Mouse (Mus musculus): Measurements from ENCODE around the gene Mybpc1. TPM values are rescaled to one million over a fixed set of nuclear protein-coding genes. Genes with fewer than 3 reads are reported as not detected.

Gene Mybpc1
- polyA plus RNA-seq, 1 experiment from 2014 or later, result 9.6 TPM

DNA sequence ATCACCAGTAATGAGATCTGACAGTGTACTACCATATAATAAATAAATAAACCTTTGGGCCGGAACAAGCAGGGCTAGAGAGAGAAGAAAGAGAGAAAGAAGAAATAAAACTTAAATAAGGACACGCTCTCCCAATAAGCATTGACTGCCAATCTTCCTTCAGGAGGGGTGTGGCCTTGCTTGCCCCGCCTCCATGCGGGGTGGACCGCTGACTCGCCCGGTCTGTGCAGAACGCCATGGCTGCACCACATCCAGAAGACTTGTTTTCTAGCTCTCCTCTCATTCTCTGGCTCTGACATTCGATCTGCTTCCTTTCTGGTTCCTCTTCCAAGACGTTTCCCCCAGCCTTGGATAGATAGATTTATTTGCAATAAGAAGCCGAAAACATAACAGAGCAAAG lies 8.1 kb upstream of the Mybpc1 start:
- Histone ChIP-seq H3K4me1 (ENCODE audit: control insufficient read depth, insufficient read depth, low read length) (no peaks in the 10 kb centered on the region), H3K9ac (ENCODE audit: low read length) (no peak overlapping the region), H3K4me2 (ENCODE audit: low read depth, low read length) (no peak overlapping the region), H3K9me3 (replicated peaks; ENCODE audit: control insufficient read depth, low read length) (no peaks in the 10 kb centered on the region), H3K36me3 (ENCODE audit: control insufficient read depth, insufficient read depth) (no peaks in the 10 kb centered on the region), H3K27me3 (ENCODE audit: control insufficient read depth, insufficient read depth, low read length) (peaks cover 8% of the 10 kb centered on the region), H3K27ac (ENCODE audit: low read length) (no peak overlapping the region), H3K4me3 (ENCODE audit: low read length) (no peak overlapping the region)
- 89% methylated on average over 11 of the region's 11 CpGs for WGBS
- ATAC-seq (replicated peaks; ENCODE audit: extremely low read depth, insufficient read depth, low FRiP score), result no peak

DNA sequence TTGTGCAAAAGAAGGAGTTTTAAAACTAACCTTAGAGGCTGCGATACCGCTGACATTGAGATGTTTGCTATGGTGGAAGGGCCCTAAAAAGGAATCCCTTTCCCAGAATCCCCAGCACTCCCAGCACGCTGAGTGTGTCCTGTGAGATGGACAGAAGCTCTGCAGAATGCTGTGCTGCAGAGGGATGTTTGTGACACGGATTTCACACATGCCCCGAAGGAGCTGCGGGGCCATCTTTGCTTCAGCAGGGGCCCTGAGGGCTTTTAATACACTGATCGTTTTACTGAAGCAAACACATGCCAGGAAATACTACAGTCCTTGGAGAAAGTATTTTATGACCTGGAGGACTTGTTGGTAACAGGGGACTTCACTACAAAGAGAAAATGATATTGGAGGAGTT lies 1.7 kb upstream of the Mybpc1 start:
- no peak for ATAC-seq (replicated peaks; ENCODE audit: extremely low read depth, insufficient read depth, low FRiP score)
- 76% methylated on average over 7 of the region's 7 CpGs for WGBS
- no peak overlapping the region for H3K27ac ChIP-seq (ENCODE audit: low read length)
- H3K9me3 ChIP-seq (replicated peaks; ENCODE audit: control insufficient read depth, low read length), result no peaks in the 10 kb centered on the region
- H3K36me3 ChIP-seq (ENCODE audit: control insufficient read depth, insufficient read depth), result no peaks in the 10 kb centered on the region
- H3K4me3 ChIP-seq (ENCODE audit: low read length), result no peak overlapping the region
- H3K4me1 ChIP-seq (ENCODE audit: control insufficient read depth, insufficient read depth, low read length), result no peaks in the 10 kb centered on the region
- no peaks in the 10 kb centered on the region for H3K27me3 ChIP-seq (ENCODE audit: control insufficient read depth, insufficient read depth, low read length)
- H3K9ac ChIP-seq (ENCODE audit: low read length), result no peak overlapping the region
- H3K4me2 ChIP-seq (ENCODE audit: low read depth, low read length), result no peak overlapping the region

DNA sequence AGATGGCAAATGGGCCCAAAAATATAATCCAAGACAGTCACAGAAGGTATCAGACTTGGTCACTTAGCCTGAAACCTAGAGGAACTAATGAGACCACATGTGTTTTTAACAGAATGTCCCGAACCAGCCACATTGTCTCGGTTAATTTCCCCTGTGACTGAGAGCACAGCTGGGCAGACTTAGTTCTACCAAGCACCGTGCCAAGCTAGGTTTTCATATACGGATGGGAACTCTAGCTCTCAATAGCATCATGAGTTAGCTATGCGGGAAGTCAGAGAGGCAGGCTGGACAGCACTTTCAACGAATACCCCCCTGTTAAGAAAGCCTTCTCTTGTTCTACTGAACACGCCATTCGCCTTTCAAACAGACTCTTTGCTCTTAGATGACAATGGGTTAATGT lies 1.1 kb upstream of the Mybpc1 start:
- ATAC-seq (replicated peaks; ENCODE audit: extremely low read depth, insufficient read depth, low FRiP score), result no peak
- Histone ChIP-seq H3K4me1 (ENCODE audit: control insufficient read depth, insufficient read depth, low read length) (no peaks in the 10 kb centered on the region), H3K4me3 (ENCODE audit: low read length) (no peak overlapping the region), H3K9ac (ENCODE audit: low read length) (no peak overlapping the region), H3K27ac (ENCODE audit: low read length) (no peak overlapping the region), H3K27me3 (ENCODE audit: control insufficient read depth, insufficient read depth, low read length) (no peaks in the 10 kb centered on the region), H3K4me2 (ENCODE audit: low read depth, low read length) (no peak overlapping the region), H3K36me3 (ENCODE audit: control insufficient read depth, insufficient read depth) (no peaks in the 10 kb centered on the region), H3K9me3 (replicated peaks; ENCODE audit: control insufficient read depth, low read length) (no peaks in the 10 kb centered on the region)
- 80% methylated on average over 8 of the region's 8 CpGs for whole genome bisulfite sequencing

DNA sequence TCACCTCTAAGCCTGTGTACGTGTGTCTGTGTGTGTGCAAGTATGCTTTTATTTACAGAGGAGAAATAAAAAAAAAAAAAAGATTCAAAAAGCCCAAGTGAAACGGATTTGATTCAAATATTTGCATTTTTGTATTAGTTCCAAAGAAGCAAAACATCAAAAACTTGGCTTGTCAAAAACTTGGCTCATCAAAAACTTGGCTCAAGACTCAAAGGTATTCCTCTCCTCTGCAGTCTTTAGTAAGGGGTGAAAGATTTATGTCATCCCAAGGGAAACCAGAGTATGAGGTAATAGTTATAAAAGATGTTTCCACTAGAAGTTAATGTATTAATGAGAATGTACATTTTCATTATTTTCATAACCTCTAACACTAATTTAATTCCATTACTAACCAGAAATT lies 1.2 kb downstream of the Mybpc1 start:
- Histone ChIP-seq H3K4me2 (ENCODE audit: low read depth, low read length) (no peak overlapping the region), H3K27ac (ENCODE audit: low read length) (no peak overlapping the region), H3K27me3 (ENCODE audit: control insufficient read depth, insufficient read depth, low read length) (no peaks in the 10 kb centered on the region), H3K9ac (ENCODE audit: low read length) (no peak overlapping the region), H3K4me1 (ENCODE audit: control insufficient read depth, insufficient read depth, low read length) (no peaks in the 10 kb centered on the region), H3K36me3 (ENCODE audit: control insufficient read depth, insufficient read depth) (no peaks in the 10 kb centered on the region), H3K4me3 (ENCODE audit: low read length) (no peak overlapping the region), H3K9me3 (replicated peaks; ENCODE audit: control insufficient read depth, low read length) (no peaks in the 10 kb centered on the region)
- ATAC-seq (replicated peaks; ENCODE audit: extremely low read depth, insufficient read depth, low FRiP score), result no peak
- WGBS, result 58% methylated on average over 2 of the region's 2 CpGs

DNA sequence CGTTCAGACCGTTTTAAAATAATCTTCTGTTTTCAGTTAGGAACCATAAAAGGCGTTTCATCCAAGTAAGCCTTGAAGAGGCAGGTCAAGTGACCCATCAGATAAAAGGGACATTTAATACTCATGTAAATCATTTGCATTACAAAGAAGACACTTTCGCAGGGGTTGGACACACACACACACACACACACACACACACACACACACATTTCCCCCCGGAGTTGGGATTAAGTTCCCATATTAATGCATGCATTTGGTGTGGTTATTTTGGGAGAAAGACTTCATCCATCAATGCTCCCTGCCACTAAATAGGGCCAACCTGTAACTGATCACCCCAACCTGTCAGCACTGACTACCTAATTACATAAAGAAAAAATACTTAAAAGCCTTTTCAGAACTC lies 1.7 kb downstream of the Mybpc1 start:
- H3K36me3 ChIP-seq (ENCODE audit: control insufficient read depth, insufficient read depth), result no peaks in the 10 kb centered on the region
- no peak overlapping the region for H3K4me2 ChIP-seq (ENCODE audit: low read depth, low read length)
- no peak for ATAC-seq (replicated peaks; ENCODE audit: extremely low read depth, insufficient read depth, low FRiP score)

DNA sequence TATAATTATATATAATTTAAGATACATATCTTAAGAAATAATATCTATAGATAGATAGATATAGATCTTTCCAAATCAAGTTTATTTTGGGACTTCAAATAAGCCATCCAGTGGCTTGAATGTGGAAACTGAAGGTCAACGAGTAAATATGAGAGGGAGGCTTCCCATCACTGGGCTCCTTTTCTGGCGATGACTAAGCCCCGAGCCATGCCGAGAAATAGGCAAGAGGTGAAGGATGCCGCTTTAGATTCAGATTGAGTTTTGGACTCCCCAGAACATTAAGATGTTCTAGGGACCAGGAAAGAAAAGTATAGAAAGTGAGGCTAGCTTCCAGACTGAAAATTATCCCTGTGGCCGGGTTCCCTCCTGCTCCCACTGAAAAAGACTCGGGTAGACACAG lies 4.4 kb downstream of the Mybpc1 start:
- ATAC-seq (replicated peaks; ENCODE audit: extremely low read depth, insufficient read depth, low FRiP score), result no peak
- H3K9ac ChIP-seq (ENCODE audit: low read length), result no peak overlapping the region
- no peak overlapping the region for H3K4me2 ChIP-seq (ENCODE audit: low read depth, low read length)
- H3K27ac ChIP-seq (ENCODE audit: low read length), result no peak overlapping the region
- 84% methylated on average over 7 of the region's 7 CpGs for whole genome bisulfite sequencing
- no peaks in the 10 kb centered on the region for H3K9me3 ChIP-seq (replicated peaks; ENCODE audit: control insufficient read depth, low read length)
- no peaks in the 10 kb centered on the region for H3K27me3 ChIP-seq (ENCODE audit: control insufficient read depth, insufficient read depth, low read length)
- H3K4me1 ChIP-seq (ENCODE audit: control insufficient read depth, insufficient read depth, low read length), result no peaks in the 10 kb centered on the region
- H3K36me3 ChIP-seq (ENCODE audit: control insufficient read depth, insufficient read depth), result no peaks in the 10 kb centered on the region
- H3K4me3 ChIP-seq (ENCODE audit: low read length), result no peak overlapping the region

More for the DNA sequence above, 1.7 kb downstream of the Mybpc1 start:
- Histone ChIP-seq H3K4me1 (ENCODE audit: control insufficient read depth, insufficient read depth, low read length) (no peaks in the 10 kb centered on the region), H3K27ac (ENCODE audit: low read length) (no peak overlapping the region), H3K9ac (ENCODE audit: low read length) (no peak overlapping the region), H3K4me3 (ENCODE audit: low read length) (no peak overlapping the region), H3K9me3 (replicated peaks; ENCODE audit: control insufficient read depth, low read length) (no peaks in the 10 kb centered on the region), H3K27me3 (ENCODE audit: control insufficient read depth, insufficient read depth, low read length) (no peaks in the 10 kb centered on the region)
- WGBS, result 60% methylated on average over 5 of the region's 5 CpGs

DNA sequence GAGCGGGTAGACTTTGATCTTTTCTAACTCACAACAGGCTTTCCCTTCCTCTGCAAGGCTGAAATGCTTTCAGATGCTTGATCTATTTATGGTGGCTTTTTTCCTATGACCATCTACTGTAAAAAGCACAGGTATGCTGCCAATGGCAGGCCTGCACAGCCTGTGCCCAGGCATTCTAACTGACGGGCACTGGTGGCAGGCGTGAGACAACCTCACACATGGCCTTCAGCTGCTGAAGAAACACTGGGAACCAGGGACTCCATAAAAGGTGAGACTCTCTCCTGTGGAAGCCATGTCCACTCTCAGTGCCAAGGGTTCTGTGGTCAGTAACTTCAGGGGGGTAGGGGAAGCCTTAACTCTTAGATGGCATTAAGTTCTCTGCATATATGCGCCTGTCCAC lies 12.6 kb downstream of the Mybpc1 start:
- Histone ChIP-seq H3K36me3 (ENCODE audit: control insufficient read depth, insufficient read depth) (no peaks in the 10 kb centered on the region), H3K27ac (ENCODE audit: low read length) (no peak overlapping the region), H3K4me2 (ENCODE audit: low read depth, low read length) (no peak overlapping the region), H3K4me1 (ENCODE audit: control insufficient read depth, insufficient read depth, low read length) (no peaks in the 10 kb centered on the region), H3K9ac (ENCODE audit: low read length) (no peak overlapping the region), H3K9me3 (replicated peaks; ENCODE audit: control insufficient read depth, low read length) (no peaks in the 10 kb centered on the region), H3K27me3 (ENCODE audit: control insufficient read depth, insufficient read depth, low read length) (no peaks in the 10 kb centered on the region), H3K4me3 (ENCODE audit: low read length) (no peak overlapping the region)
- no peak for ATAC-seq (replicated peaks; ENCODE audit: extremely low read depth, insufficient read depth, low FRiP score)
- WGBS, result 85% methylated on average over 4 of the region's 4 CpGs

DNA sequence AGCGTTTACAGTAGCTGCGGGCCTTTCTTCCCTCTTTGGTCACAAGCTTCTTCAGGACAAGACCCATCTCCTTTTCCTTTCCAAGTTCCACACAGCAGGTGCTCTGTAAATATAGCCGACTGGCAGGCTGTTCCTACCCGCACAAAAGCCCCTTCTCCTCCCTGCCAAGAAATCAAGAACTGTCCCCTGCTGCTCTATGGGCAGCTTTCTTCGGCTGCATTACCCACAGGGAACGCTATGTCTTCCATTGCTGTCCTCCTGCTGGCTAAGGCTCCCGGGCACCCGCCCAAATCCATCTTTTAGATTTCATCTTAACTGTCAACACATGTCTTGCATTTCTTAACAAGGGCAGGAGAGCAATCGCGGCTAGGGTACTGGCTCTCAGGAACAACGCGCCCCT lies 13.9 kb downstream of the Mybpc1 start:
- WGBS, result 51% methylated on average over 12 of the region's 12 CpGs
- Histone ChIP-seq H3K9me3 (replicated peaks; ENCODE audit: control insufficient read depth, low read length) (no peaks in the 10 kb centered on the region), H3K9ac (ENCODE audit: low read length) (no peak overlapping the region), H3K4me1 (ENCODE audit: control insufficient read depth, insufficient read depth, low read length) (no peaks in the 10 kb centered on the region), H3K4me3 (ENCODE audit: low read length) (no peak overlapping the region), H3K4me2 (ENCODE audit: low read depth, low read length) (no peak overlapping the region), H3K36me3 (ENCODE audit: control insufficient read depth, insufficient read depth) (no peaks in the 10 kb centered on the region), H3K27me3 (ENCODE audit: control insufficient read depth, insufficient read depth, low read length) (no peaks in the 10 kb centered on the region), H3K27ac (ENCODE audit: low read length) (no peak overlapping the region)
- ATAC-seq (replicated peaks; ENCODE audit: extremely low read depth, insufficient read depth, low FRiP score), result no peak

DNA sequence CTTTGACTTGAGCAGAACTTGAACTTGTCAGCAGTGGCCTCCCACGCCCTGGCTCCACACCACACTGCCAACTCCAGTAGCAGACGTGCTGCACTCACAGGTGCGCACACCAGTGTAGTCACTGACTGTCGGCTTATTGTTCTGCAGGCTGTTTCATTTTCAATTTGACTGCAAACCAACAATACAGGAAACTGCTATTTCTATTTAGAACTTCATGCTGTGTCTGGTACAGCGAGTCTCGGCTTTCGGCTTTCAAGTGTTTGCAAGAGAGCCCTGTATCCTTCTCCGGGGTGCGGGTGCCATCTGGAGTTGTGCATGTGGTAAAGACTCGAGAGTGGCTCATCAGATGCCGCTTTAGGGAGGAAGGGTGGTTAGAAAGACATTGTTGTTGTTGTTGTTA lies 20.5 kb downstream of the Mybpc1 start:
- Histone ChIP-seq H3K27ac (ENCODE audit: low read length) (no peak overlapping the region), H3K27me3 (ENCODE audit: control insufficient read depth, insufficient read depth, low read length) (no peaks in the 10 kb centered on the region), H3K4me1 (ENCODE audit: control insufficient read depth, insufficient read depth, low read length) (no peaks in the 10 kb centered on the region), H3K9ac (ENCODE audit: low read length) (no peak overlapping the region), H3K36me3 (ENCODE audit: control insufficient read depth, insufficient read depth) (no peaks in the 10 kb centered on the region), H3K9me3 (replicated peaks; ENCODE audit: control insufficient read depth, low read length) (no peaks in the 10 kb centered on the region), H3K4me3 (ENCODE audit: low read length) (no peak overlapping the region), H3K4me2 (ENCODE audit: low read depth, low read length) (no peak overlapping the region)
- WGBS, result 83% methylated on average over 11 of the region's 11 CpGs
- ATAC-seq (replicated peaks; ENCODE audit: extremely low read depth, insufficient read depth, low FRiP score), result no peak

DNA sequence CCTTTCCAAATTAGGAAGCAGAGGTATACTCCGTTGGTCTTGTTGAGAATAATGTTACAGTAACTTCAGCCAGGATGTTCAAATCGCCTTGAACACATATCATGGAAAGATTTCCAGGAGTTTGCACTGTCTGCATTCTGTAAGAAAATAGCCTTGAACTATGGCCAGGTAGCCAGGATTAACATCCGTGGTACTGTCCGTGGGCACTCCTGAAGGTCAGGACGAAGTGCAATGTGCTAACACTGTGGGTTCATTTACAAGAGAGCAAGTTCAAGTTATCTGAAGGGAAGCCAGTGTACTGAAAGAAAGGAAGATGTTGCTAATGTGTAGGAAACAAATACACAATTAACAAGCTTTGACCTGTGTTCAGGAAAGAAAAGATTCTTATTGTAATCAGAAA lies 24.2 kb downstream of the Mybpc1 start:
- H3K4me1 ChIP-seq (ENCODE audit: control insufficient read depth, insufficient read depth, low read length), result no peaks in the 10 kb centered on the region
- no peak overlapping the region for H3K4me2 ChIP-seq (ENCODE audit: low read depth, low read length)
- no peak overlapping the region for H3K27ac ChIP-seq (ENCODE audit: low read length)
- H3K4me3 ChIP-seq (ENCODE audit: low read length), result no peak overlapping the region
- 79% methylated on average over 5 of the region's 5 CpGs for WGBS
- no peak for ATAC-seq (replicated peaks; ENCODE audit: extremely low read depth, insufficient read depth, low FRiP score)
- H3K36me3 ChIP-seq (ENCODE audit: control insufficient read depth, insufficient read depth), result no peaks in the 10 kb centered on the region
- 0 out of 2 replicates have a peak, but pooled peaks cover 2% of the 10 kb centered on the region for H3K27me3 ChIP-seq (ENCODE audit: control insufficient read depth, insufficient read depth, low read length)
- H3K9ac ChIP-seq (ENCODE audit: low read length), result no peak overlapping the region
- H3K9me3 ChIP-seq (replicated peaks; ENCODE audit: control insufficient read depth, low read length), result no peaks in the 10 kb centered on the region
